Mouse (Mus musculus) midbrain, embryonic 12.5 days (tissue): ENCODE measurements at regions not wholly inside any gene's neighbourhood (a gene's known extent, or its start where the extent isn't known, plus 50 kb on each side); places are given as distances from the start of the nearest gene placed in this dataset.
"Not testable (repeated sequence)": the region's sequence is repeated elsewhere in the genome, so short reads cannot be mapped to it uniquely, and the experiment has no call there.

Experiments used
- ATAC-seq: fragments of 200-750 bp; cut with Nextera tagmentation; 2 replicates; pipeline ENCODE4 v1.8.0; 2017; ENCODE audit warnings: low read depth, moderate TSS enrichment, moderate library complexity; ENCODE audit not compliant: low FRiP score
- H3K27ac ChIP-seq: fragments of 300-500 bp; sonication (generic); replicated peaks from 2 replicates; pipeline ENCODE4 v1.5.1; 2016; ENCODE audit warnings: mild to moderate bottlenecking
- H3K27me3 ChIP-seq: fragments of 300-500 bp; sonication (generic); 2 replicates; pipeline ENCODE4 v1.6.1; 2016; ENCODE audit warnings: mild to moderate bottlenecking
- H3K36me3 ChIP-seq: fragments of 300-500 bp; sonication (generic); 2 replicates; pipeline ENCODE4 v1.6.1; 2016
- H3K4me1 ChIP-seq: fragments of 300-500 bp; sonication (generic); 2 replicates; pipeline ENCODE4 v1.6.1; 2016
- H3K4me2 ChIP-seq: fragments of 300-500 bp; sonication (generic); replicated peaks from 2 replicates; pipeline ENCODE4 v1.6.1; 2016; ENCODE audit warnings: mild to moderate bottlenecking, moderate library complexity
- H3K4me3 ChIP-seq: fragments of 300-500 bp; sonication (generic); 2 replicates; pipeline ENCODE4 v1.5.1; 2016; ENCODE audit warnings: mild to moderate bottlenecking
- H3K9ac ChIP-seq: fragments of 300-500 bp; sonication (generic); replicated peaks from 2 replicates; pipeline ENCODE4 v1.6.1; 2016; ENCODE audit warnings: mild to moderate bottlenecking, moderate library complexity
- H3K9me3 ChIP-seq: fragments of 300-500 bp; sonication (generic); 2 replicates; pipeline ENCODE4 v1.6.1; 2016; ENCODE audit warnings: mild to moderate bottlenecking
- WGBS: fragments of 180-500 bp; shearing (Covaris S2); methylation state at CpG from one replicate; pipeline ENCODE4 v1.1.7; 2016; 5-methylcytosine and 5-hydroxymethylcytosine counted together

DNA sequence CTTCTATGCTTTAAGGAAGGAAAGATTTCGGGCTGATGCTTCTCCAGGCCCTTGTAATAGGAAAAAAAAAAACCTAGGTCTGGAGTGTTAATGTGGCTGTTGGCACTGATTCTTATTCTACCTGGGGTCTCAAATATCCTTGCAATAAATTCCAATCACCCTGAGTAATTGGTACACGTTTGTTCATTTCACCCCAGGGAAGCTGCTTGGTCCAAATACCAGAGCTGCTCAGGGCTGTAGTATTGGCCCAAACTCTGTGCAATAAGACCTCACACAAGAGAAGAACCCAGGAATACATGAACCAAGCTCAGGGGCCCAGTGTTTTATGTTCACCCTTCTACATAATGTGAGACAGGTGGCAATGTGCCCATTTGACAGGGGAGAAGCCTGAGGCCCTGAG lies 366.8 kb downstream of the Tox3 start:
- ATAC-seq: no peak
- Histone ChIP-seq H3K4me1 (0 out of 2 replicates have a peak, but pooled peaks cover 6% of the 10 kb centered on the region), H3K4me2 (no peak overlapping the region), H3K27ac (no peak overlapping the region), H3K36me3 (no peaks in the 10 kb centered on the region), H3K27me3 (no peaks in the 10 kb centered on the region), H3K9me3 (no peaks in the 10 kb centered on the region), H3K9ac (no peak overlapping the region), H3K4me3 (no peak overlapping the region)
- 94% methylated on average over 2 of the region's 2 CpGs for WGBS

DNA sequence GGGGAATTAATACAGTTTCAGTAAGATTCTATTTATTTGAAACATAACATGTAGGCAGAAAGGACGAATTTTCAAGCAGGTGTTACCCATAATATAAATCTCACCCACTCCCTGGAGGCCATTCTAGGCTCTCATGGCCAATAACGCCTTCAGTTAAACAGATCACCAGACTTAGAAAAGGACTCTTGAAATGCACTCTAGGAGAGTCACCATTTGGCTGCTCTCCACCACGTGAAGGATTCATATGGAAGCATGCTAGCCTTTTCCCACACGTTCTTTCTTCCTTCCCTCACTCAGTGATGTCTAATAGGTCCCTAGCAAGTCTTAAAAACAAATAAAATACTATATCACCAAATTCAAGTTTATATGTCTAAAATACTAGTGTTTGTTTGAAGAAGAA lies 367.7 kb downstream of the Tox3 start:
- Histone ChIP-seq H3K4me1 (0 out of 2 replicates have a peak, but pooled peaks cover 6% of the 10 kb centered on the region), H3K9me3 (no peaks in the 10 kb centered on the region), H3K27me3 (no peaks in the 10 kb centered on the region), H3K4me3 (no peak overlapping the region), H3K4me2 (no peak overlapping the region), H3K36me3 (no peaks in the 10 kb centered on the region), H3K9ac (no peak overlapping the region), H3K27ac (no peak overlapping the region)
- no peak for ATAC-seq
- WGBS: 82% methylated on average over 4 of the region's 4 CpGs

DNA sequence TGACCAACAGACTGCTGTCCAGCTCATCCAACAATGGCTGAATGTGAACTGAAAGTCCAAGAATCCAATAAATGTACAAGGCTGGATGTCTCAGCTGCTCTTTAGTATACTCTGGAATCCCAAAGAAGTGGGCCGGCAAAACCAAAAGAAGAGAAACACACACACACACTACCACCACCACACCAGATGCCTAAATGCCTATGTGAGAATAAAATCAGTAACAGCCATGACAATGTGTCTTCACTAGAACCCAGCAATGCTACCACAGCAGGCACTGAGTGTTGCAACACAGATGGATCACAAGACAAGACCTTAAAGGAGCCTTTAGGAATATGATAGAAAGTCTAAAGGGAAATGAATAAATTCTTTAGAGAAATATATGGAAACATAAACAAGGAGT lies 385.3 kb downstream of the Tox3 start:
- no peaks in the 10 kb centered on the region for H3K9me3 ChIP-seq
- ATAC-seq: no peak
- H3K36me3 ChIP-seq: no peaks in the 10 kb centered on the region
- H3K4me2 ChIP-seq: no peak overlapping the region
- H3K27me3 ChIP-seq: no peaks in the 10 kb centered on the region
- H3K27ac ChIP-seq: no peak overlapping the region
- 81% methylated on average over 1 of the region's 1 CpGs for WGBS
- no peak overlapping the region for H3K4me3 ChIP-seq
- H3K9ac ChIP-seq: no peak overlapping the region
- no peaks in the 10 kb centered on the region for H3K4me1 ChIP-seq

DNA sequence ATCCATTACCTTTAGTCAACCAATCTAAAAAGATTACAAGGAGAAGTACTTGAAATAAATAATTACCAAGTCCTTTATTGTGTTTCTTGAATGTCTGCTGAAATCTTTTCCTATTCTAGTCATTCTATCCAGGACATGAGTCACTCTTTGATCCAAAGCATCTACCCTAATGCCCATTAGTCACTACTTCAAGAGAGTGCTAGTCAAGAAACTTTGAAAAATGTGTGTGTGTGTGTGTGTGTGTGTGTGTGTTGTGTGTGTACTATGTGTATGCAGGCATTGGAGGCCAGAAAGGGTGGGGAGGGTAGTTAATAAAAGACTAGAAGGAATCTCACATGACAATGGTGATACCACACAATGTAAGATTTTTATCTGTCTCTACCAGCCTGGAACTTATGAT lies 390.7 kb downstream of the Tox3 start:
- H3K4me2 ChIP-seq: no peak overlapping the region
- no peak for ATAC-seq
- H3K4me3 ChIP-seq: no peak overlapping the region
- H3K36me3 ChIP-seq: no peaks in the 10 kb centered on the region
- H3K4me1 ChIP-seq: peaks cover 8% of the 10 kb centered on the region
- H3K9me3 ChIP-seq: no peaks in the 10 kb centered on the region
- no peak overlapping the region for H3K9ac ChIP-seq
- H3K27me3 ChIP-seq: no peaks in the 10 kb centered on the region; the same call in 1 of the 2 replicates
- no peak overlapping the region for H3K27ac ChIP-seq

DNA sequence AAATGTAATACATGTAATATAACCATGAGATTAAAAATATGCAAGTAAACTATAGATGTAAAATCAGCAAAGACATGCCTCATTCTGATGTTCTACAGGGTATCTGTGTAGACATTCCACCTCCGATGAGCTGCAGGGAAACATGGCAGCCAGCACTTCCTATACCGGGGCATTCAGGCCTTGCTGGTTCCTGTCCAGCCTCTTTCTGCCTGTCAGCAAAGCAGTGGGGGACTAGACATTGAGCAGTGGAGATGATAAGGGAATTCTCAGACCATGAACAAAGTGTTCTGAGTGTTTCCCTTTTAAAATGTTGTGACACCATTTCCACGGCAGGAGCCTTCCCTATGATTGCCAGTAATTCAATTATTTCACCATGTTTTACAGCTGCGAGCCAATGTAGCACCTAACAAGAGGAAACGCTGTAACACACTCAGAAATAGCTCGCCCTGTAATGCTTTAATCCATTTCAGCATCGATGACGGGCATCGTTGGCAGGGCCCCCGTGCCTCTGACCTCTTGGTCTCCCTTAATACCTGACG lies 391.6 kb downstream of the Tox3 start:
- ATAC-seq: no peak
- Histone ChIP-seq H3K4me1 (peaks cover 8% of the 10 kb centered on the region), H3K9me3 (no peaks in the 10 kb centered on the region), H3K27ac (peak overlapping the region; percentile 42; the same call in 1 of the 2 replicates), H3K27me3 (no peaks in the 10 kb centered on the region; the same call in 1 of the 2 replicates), H3K4me3 (no peak overlapping the region), H3K9ac (no peak overlapping the region), H3K4me2 (peak overlapping the region; percentile 18), H3K36me3 (no peaks in the 10 kb centered on the region)
- 24% methylated on average over 11 of the region's 11 CpGs for WGBS

DNA sequence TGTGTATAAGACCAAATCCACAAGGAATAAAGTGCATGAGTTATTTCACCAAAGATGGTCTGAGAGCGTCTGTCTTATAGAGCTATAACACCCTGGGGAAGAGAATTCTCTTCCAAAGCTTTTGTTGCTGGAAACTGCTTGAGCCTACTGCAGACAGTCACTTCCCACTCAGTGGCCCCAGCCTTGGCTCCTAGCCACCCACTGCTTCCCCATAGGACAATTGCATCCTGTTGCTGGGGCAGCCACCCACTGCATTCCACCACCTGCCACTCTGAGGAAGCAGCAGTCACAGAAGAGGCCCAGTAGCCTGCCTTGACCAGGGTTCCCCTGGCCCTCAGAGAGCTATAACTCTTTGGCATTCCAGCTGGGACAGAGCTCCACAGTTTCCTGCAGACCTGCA lies 409.3 kb downstream of the Tox3 start:
- Histone ChIP-seq H3K4me2 (no peak overlapping the region), H3K9me3 (no peaks in the 10 kb centered on the region), H3K36me3 (no peaks in the 10 kb centered on the region), H3K4me3 (no peak overlapping the region), H3K27me3 (no peaks in the 10 kb centered on the region), H3K9ac (no peak overlapping the region), H3K4me1 (no peaks in the 10 kb centered on the region), H3K27ac (no peak overlapping the region)
- no peak for ATAC-seq
- WGBS: 100% methylated on average over 1 of the region's 1 CpGs

DNA sequence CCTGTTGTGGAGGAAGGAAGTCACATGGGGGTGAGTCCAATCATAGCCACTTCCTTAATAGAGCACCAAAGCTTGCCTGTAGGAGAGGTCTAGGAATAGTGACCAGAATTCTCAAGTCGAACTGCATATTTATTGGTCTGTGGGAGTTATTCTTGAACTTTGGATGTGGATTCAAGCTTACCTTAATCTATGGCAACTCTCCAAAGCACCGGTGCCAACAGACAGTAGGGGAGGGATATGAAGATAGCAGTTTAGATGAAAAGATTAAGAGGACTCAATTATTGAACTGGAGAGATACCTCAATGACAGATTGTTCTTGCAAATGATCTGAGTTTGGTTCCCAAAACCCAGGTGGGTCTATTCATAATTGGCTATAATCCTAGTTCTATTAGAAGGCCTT lies 413.6 kb downstream of the Tox3 start:
- Histone ChIP-seq H3K9me3 (no peaks in the 10 kb centered on the region), H3K4me1 (no peaks in the 10 kb centered on the region), H3K4me3 (no peak overlapping the region), H3K36me3 (no peaks in the 10 kb centered on the region), H3K9ac (no peak overlapping the region), H3K27ac (no peak overlapping the region), H3K27me3 (no peaks in the 10 kb centered on the region), H3K4me2 (no peak overlapping the region)
- 89% methylated on average over 2 of the region's 2 CpGs for WGBS
- no peak for ATAC-seq

DNA sequence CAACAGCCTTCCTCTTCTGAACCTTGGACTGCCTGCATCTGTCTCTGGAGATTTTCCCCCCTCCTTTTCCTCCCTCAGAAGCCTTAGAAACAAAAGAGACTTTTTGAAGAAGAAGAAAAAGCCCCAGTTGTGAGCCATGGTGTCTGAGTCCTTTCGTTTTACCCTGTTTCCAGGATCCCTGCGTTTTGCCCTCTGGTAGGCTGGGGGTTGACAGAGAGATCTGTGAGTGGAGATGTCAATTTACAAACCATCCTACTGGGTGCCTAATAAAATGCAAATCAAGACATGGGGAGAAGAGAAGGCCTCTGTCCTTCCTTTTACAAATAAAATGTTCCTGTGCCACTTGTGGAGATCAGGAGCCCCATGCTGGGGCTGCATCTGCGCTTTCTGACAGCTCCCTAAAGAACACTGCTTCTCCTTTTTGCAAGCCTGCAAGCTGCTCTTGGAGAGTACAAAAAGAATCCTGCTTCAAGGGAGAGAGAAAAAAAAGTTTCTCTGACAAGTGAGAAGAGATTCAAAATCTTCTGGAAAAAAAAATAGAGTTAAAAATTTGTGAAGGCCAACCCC lies 421.4 kb downstream of the Tox3 start:
- Histone ChIP-seq H3K9me3 (no peaks in the 10 kb centered on the region), H3K9ac (no peak overlapping the region), H3K4me3 (no peak overlapping the region), H3K4me2 (no peak overlapping the region; the same call in 1 of the 2 replicates), H3K27ac (peak overlapping the region; percentile 76), H3K36me3 (no peaks in the 10 kb centered on the region), H3K27me3 (no peaks in the 10 kb centered on the region), H3K4me1 (peaks cover 17% of the 10 kb centered on the region)
- ATAC-seq: peak; percentile 65
- 1% methylated on average over 3 of the region's 3 CpGs for whole genome bisulfite sequencing

DNA sequence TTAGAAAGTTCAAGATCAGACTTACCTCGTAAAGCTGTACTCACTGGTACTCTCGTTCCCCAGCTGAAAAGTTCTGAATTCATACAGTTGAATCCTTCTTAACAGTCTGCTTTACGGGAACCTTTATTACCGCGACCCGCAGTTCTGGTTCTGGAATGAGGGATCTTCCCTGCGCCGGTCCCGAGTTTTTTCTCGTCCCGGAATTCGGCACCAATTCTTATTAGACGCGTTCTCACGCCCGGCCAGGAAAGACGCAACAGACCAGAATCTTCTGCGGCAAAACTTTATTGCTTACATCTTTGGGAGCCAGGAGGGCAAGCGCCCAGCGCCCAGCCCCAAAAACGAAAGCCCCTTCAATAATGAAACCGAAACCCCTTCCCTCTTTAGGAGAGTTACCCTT lies 423.4 kb downstream of the Tox3 start:
- H3K4me2 ChIP-seq, H3K36me3 ChIP-seq, H3K9me3 ChIP-seq, H3K27me3 ChIP-seq, H3K4me3 ChIP-seq, ATAC-seq, H3K27ac ChIP-seq, H3K9ac ChIP-seq: not testable (repeated sequence)
- 97% methylated on average over 14 of the region's 22 CpGs for WGBS
- H3K4me1 ChIP-seq: peaks cover 17% of the 10 kb centered on the region

DNA sequence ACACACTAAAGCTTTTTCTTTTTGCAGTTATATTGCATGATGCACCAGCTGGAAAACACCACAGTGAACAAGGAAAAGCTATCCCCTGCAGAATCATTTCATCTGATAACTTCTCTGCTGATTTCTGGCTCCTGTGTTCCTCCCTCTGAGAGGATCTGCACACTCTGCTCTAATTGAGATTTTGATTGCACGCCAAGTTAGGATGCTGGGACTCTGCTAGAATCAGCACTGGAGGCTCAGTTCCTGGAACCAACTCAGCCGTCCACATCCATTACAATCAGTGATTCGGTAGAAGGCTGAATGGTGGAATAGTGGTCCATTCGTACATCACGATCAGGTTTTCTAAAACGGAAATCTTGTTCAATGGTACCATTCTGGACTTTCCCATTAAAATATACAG lies 434.1 kb downstream of the Tox3 start:
- ATAC-seq: no peak
- no peak overlapping the region for H3K4me2 ChIP-seq
- peaks cover 4% of the 10 kb centered on the region; the same call in 1 of the 2 replicates for H3K9me3 ChIP-seq
- no peaks in the 10 kb centered on the region for H3K4me1 ChIP-seq
- no peaks in the 10 kb centered on the region for H3K36me3 ChIP-seq
- H3K27me3 ChIP-seq: no peaks in the 10 kb centered on the region
- H3K4me3 ChIP-seq: no peak overlapping the region
- H3K27ac ChIP-seq: no peak overlapping the region
- H3K9ac ChIP-seq: no peak overlapping the region
- WGBS: 95% methylated on average over 6 of the region's 6 CpGs

DNA sequence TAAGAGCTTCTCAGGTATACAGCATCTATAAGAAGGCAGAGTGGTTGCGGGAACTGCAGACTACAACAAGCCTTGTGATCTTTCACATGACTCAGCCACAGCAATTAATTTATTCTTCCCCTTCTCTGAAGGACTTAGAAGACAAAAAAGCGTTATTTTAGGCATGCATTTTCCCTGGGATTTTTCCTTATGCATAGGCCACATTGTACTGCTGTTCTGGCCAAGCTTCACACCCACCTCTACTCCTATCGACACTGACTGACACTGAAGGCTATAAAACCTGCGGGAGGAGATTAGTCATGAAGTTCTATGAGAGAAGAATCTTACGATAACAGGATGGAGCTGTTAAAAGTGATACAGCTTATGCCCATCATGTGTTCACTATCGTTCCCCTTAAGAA lies 441.9 kb downstream of the Tox3 start:
- no peaks in the 10 kb centered on the region for H3K27me3 ChIP-seq
- H3K4me1 ChIP-seq: peaks cover 13% of the 10 kb centered on the region
- ATAC-seq: no peak
- WGBS: 83% methylated on average over 6 of the region's 6 CpGs
- no peak overlapping the region for H3K4me3 ChIP-seq
- H3K27ac ChIP-seq: no peak overlapping the region
- no peaks in the 10 kb centered on the region for H3K36me3 ChIP-seq
- no peak overlapping the region for H3K9ac ChIP-seq
- H3K4me2 ChIP-seq: no peak overlapping the region
- 0 out of 2 replicates have a peak, but pooled peaks cover under 1% of the 10 kb centered on the region for H3K9me3 ChIP-seq

DNA sequence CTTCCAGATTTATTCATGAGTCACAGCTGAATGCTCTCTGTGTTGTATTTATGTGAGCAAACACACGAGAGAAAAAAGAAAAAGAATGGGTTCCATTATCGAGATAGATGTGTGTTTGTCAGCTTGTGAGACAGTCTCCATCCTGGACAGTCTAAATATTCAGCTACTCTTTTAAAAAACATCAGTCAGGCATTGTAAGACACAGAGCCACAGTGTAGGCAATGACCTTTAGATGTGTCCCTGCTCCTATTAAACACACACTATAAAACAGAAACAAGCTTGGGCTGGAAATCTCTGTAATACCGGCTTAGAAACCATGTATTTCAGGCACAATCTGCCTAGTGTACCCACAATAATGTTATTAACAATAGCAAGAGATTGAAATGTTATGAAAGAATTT lies 442.6 kb downstream of the Tox3 start:
- Histone ChIP-seq H3K36me3 (no peaks in the 10 kb centered on the region), H3K9ac (no peak overlapping the region), H3K4me3 (no peak overlapping the region), H3K27me3 (no peaks in the 10 kb centered on the region), H3K27ac (no peak overlapping the region; the same call in 1 of the 2 replicates), H3K4me2 (no peak overlapping the region), H3K4me1 (peaks cover 13% of the 10 kb centered on the region), H3K9me3 (0 out of 2 replicates have a peak, but pooled peaks cover 5% of the 10 kb centered on the region)
- 46% methylated on average over 3 of the region's 3 CpGs for WGBS
- ATAC-seq: no peak

DNA sequence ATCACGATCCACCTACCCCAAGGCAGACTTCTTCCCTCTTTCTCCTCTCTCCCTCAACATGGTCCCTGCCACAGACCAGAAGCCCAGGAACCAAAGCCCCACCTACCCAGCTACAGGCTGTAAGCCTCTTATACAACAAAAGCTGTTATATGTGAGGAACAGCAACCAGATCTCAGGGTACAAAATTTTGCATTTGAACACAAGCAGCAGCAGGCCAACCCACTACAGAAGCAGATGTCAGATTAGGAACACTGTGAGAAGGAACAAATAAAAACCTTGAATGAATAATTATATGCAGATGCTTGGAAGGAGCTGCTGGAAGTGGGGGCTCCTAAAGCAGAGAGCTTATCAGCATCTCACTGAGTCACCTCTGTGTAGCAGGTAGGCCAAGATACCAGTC lies 444.8 kb downstream of the Tox3 start:
- H3K36me3 ChIP-seq: no peaks in the 10 kb centered on the region
- no peak overlapping the region for H3K4me2 ChIP-seq
- no peaks in the 10 kb centered on the region for H3K27me3 ChIP-seq
- no peak overlapping the region for H3K9ac ChIP-seq
- WGBS: 79% methylated on average over 1 of the region's 1 CpGs
- H3K4me1 ChIP-seq: peaks cover 13% of the 10 kb centered on the region
- no peak overlapping the region for H3K27ac ChIP-seq
- H3K9me3 ChIP-seq: 0 out of 2 replicates have a peak, but pooled peaks cover 5% of the 10 kb centered on the region
- ATAC-seq: no peak
- H3K4me3 ChIP-seq: no peak overlapping the region
